Mouse (Mus musculus) adrenal gland, postnatal 14 days (tissue): ENCODE data around the gene Supt20. TPM values are rescaled to one million over a fixed set of nuclear protein-coding genes. Genes with fewer than 3 reads are reported as not detected.
A peak's percentile ranks its signal among the peaks of the same experiment; 100 is the strongest.
"Not testable (repeated sequence)": the region's sequence is repeated elsewhere in the genome, so short reads cannot be mapped to it uniquely, and the experiment has no call there.

Experiments used
- DNase-seq: peaks from one replicate; pipeline ENCODE4 v3.0.0; 2021; ENCODE audit warnings: mixed read lengths
- total RNA-seq: library from RNA; stranded (reverse); gene quantifications from 2 replicates; pipeline ENCODE4 v1.2.3, GENCODE M21; 2021

Gene Supt20
- total RNA-seq, 1 experiment from 2014 or later, result 45.7 TPM

DNA sequence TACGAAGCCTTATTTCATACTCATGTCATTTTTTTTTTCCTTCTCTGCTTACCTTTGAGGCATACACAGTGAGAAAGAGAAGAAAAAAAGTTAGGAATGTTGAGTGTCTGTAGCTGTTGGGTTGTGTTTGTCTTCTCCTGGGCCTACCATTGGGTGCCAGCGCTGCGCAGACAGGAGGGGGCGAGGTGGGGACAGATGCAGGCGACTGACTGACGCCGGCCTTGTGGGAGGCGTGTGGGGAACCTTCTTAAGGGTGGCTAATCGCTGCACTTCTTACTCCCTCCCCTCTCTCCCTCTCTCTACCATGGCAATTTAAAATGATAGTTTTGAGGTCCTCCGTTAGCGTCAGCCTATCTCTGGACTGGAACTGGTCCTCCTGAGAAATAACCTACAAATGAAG is 63.5 kb downstream of the Supt20 start:
- DNase-seq, result peak; percentile 77

DNA sequence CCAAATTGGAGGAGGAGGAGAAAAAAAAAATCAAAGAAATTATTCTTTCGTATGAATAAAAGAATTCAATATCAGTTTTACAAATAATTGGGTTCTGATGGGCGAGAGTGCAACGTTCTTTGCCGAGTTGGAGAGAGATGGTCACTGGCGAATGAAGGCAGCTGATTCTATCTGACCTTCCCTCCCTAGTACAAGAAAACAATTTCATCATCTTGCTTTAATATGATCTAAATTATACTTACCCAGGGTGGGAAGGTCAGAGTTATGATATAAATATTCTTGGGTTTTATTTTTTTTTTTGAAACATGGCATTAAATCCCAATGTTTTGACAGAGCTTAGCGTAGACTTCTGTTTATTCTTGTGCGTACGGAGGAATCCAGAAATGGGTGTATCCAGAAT is 64.8 kb downstream of the Supt20 start:
- DNase-seq, result no peak

DNA sequence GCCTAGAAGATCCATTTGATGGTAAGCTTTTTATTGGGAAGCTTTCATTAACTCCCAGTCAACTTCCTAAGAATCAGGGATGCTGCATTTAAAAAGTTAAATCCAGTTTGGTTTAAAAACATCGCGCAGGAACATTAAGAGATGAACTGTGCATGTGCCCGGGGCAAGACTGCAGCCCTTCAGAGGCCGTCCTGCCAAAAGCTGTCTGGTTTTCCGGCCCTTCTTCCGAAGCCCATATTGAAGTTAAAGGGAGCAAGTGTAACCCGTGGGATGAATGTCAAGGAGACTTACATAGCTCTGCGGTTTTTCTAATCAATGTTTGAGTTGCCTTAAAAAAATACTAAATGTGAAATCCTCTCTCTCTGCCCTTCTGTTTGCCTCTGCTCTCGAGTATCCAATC is 66.6 kb downstream of the Supt20 start:
- DNase-seq, result no peak

GRCm38 (mm10) chr3:54760321-54761115 is 67.9 kb downstream of the Supt20 start:
- DNase-seq, result peak; percentile 19

DNA sequence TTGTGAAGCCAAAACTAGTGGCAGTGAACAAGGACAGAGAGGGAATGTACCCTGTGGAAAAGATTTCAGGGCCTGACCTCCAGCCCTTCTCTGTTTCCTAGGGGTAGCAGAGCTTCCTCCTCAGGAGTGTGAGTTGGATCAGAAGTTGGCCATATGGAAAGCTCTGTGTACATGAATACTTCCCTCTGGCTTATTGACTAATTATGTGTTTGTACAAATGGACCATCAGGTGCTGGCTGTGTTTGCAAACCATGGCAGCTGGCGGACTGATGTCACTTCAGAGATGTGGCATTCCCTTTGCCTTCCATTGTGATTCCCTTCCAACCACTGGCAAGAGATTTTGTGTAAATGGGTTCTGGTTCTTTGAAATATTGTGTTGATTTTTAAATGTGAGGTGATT is 68.7 kb downstream of the Supt20 start:
- DNase-seq, result no peak

DNA sequence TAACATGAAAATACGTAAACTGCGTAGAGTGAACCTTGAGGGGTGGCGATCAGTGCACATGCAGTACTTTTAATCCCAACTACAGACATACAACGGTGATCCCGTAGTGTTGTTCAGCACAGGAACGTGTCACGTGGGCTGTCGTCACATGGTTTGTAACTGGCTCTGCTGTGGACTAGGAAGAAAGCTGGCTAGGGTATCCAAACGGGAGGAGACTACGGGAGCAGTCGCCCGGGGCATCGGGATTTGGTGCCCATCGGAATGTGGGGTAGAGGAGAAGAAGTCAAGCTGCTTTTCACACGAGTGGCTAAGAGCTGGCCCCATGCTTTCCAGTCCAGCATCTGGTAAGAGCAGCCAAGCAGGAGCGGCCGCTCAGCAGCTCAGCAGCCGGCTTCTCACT is 71.8 kb downstream of the Supt20 start:
- DNase-seq, result peak; percentile 22

DNA sequence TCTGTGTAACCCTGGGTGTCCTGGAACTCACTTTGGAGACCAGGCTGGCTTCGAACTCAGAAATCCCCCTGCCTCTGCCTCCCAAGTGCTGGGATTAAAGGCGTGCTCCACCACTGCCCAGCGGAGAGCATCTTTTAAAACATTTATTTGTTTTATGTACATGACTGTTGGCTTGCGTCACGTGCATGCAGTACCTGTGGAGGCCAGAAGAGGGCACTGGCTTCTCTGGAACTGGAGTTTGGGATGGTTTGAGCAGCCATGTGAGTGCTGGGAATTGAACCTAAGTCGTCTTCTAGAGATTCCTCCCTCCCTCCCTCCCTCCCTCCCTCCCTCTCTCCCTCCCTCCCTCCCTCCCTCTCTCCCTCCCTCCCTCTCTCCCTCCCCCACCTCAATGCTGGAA is 72.9 kb downstream of the Supt20 start:
- DNase-seq, result not testable (repeated sequence)

- DNase-seq, result no peak
Observed at GRCm38 (mm10) chr3:54766034-54766433, 73.4 kb downstream of the Supt20 start.

- DNase-seq, result no peak
Observed at GRCm38 (mm10) chr3:54766811-54767210, 74.2 kb downstream of the Supt20 start.

DNA sequence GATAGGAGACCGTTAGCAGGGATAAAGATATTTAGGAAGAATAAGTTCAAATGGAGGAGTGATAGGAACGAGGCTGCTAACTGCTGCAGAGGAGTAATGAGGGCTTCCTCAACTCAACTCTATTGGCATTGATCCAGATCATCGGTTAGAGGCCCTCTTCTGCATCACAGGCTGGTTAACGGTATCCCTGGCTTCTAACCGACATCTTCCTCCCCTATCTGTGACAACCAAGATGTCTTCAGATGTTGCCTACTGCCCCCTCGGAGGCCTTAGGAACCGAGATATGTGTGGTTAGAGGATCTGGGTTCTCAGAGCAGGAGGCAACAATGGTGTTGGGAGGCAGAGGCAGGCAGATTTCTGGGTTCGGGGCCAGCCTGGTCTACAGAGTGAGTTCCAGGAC is 76.0 kb downstream of the Supt20 start:
- no peak for DNase-seq

- DNase-seq, result no peak
Observed at GRCm38 (mm10) chr3:54769349-54770275, 77.0 kb downstream of the Supt20 start.

DNA sequence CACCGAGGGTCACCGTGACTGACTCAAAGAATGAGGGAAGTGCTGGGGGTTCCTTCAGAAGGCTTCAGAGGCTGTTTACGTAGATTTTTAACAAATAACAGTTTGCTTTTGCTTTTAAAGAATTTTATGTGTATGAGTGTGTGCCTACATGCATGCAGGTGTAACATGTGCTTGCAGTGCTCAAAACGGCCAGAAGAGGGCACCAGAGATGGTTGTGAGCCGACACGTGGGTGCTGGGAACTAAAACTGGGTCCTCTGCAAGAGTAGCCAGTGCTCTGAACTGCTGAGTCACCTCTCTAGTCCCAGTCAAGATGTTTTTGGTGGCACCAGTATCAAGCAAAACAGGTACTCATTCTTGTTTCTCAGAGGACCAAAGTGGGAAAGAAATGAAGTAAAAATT is 81.0 kb downstream of the Supt20 start:
- DNase-seq, result no peak

GRCm38 (mm10) chr3:54775989-54776631 is 83.5 kb downstream of the Supt20 start:
- no peak for DNase-seq

Other genes with a start within 250 kb of the Supt20 start
- not detected in 2 replicates for gene Gm21958, start 21.5 kb downstream of the Supt20 start, total RNA-seq
- 35.4 and 42.7 TPM in 2 replicates for gene Exosc8, start 42.6 kb downstream of the Supt20 start, total RNA-seq
- gene Alg5, start 42.7 kb downstream of the Supt20 start, total RNA-seq, result 34.0 and 34.6 TPM in 2 replicates
- gene Smad9, start 62.8 kb downstream of the Supt20 start, total RNA-seq, result 10.6 and 12.0 TPM in 2 replicates
- gene Rfxap, start 115.0 kb downstream of the Supt20 start, total RNA-seq, result 27.1 and 32.0 TPM in 2 replicates
- gene Sertm1, start 223.1 kb downstream of the Supt20 start, total RNA-seq, result not detected in 2 replicates